Mouse (Mus musculus): ENCODE data around the gene Ide.

DNA sequence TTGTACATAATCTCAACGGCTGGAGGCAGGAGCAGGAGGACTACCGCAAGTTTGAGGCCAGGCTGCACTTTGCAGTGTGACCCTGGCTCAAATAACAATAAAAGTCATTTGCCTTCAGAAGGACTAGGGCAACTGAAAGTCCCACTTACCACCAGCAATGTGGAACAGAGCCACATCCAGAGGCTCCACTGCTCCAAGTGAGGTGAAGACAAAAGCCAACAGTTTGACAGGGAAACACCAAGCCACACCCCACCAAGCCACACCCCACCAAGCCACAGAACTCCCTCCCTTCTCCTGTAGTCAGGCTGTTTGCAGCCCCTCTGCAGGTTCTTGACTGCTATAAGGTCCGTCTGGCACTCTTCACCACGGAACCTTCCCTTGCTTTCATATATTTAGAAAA, 20.3 kb downstream of the Ide start:
- TF ChIP-seq POLR2A (IDR thresholded peaks at IDR 0.05; ENCODE audit: insufficient read depth, low read depth, low read length) (no peak), CTCF (IDR thresholded peaks at IDR 0.05; ENCODE audit: insufficient read depth, low read depth, low read length) (no peak)

Data from olfactory bulb, adult 2 months (tissue).